In genomic region chr15:10655151-10655905, GRCm38 (mm10) we compare ENCODE assay signal across 15 mouse cellular contexts. TPM values are rescaled to one million over a fixed set of nuclear protein-coding genes. Genes with fewer than 3 reads are reported as not detected.
DNase-seq lines count a peak whose midpoint lies in the region; ATAC-seq lines count a peak whose summit lies in the region.
"Had no signal": no experiment of that assay in that cellular context is flagged by ENCODE, and none has a peak within 500 bp of the region (broad histone marks: within the 10 kb centered on the region; RNA-seq: fewer than 3 reads in every experiment).

No protein-coding gene starts in this region.

- no peaks in the 10 kb centered on the region for H3K9me3 ChIP-seq in hindbrain, embryonic 11.5 days (ENCODE audit: control insufficient read depth, low read length)
- no peaks in the 10 kb centered on the region for H3K9me3 ChIP-seq in midbrain, embryonic 12.5 days
- H3K9me3 ChIP-seq: G1E had no signal

- ATAC-seq in hindbrain, embryonic 11.5 days (ENCODE audit: low FRiP score): peak; percentile 92
- ATAC-seq in midbrain, embryonic 12.5 days (ENCODE audit: low FRiP score, low read depth): peak; percentile 92
- no peak for ATAC-seq in cerebellum, adult (ENCODE audit: insufficient number of reproducible peaks, low FRiP score, low TSS enrichment)

- no peaks in the 10 kb centered on the region for H3K27me3 ChIP-seq in hindbrain, embryonic 11.5 days (ENCODE audit: control insufficient read depth, insufficient read depth, low read length)
- H3K27me3 ChIP-seq in midbrain, embryonic 12.5 days: no peaks in the 10 kb centered on the region

- 24% methylated on average over 8 of the region's 8 CpGs for WGBS in hindbrain, embryonic 11.5 days
- 24% methylated on average over 8 of the region's 8 CpGs for WGBS in midbrain, embryonic 12.5 days

- no peak overlapping the region for H3K4me2 ChIP-seq in hindbrain, embryonic 11.5 days (replicated peaks; ENCODE audit: low read depth, low read length)
- no peak overlapping the region for H3K4me2 ChIP-seq in midbrain, embryonic 12.5 days (replicated peaks)
- H3K4me2 ChIP-seq: liver, embryonic 11.5 days had no signal

- no peak overlapping the region for H3K9ac ChIP-seq in hindbrain, embryonic 11.5 days (ENCODE audit: low read depth, low read length)
- H3K9ac ChIP-seq in midbrain, embryonic 12.5 days (replicated peaks): no peak overlapping the region

- peak; percentile 19 for DNase-seq in left cerebral cortex, postnatal 4 days
- DNase-seq in left cerebral cortex, postnatal 14 days (ENCODE audit: low spot score in 2 of 2): no peak
- DNase-seq in hindbrain, embryonic 11.5 days (ENCODE audit: low spot score): peak; percentile 69
- DNase-seq in T-cell, adult 2 months (ENCODE audit: low spot score): no peak
- no peak for DNase-seq in thymus, adult 18-20 months
- DNase-seq in left cerebral cortex, adult 8-10 months (ENCODE audit: low spot score in 2 of 2): no peak
- DNase-seq: B cell, adult 2 months; cerebellum, postnatal 25 days; heart, postnatal 4 days; kidney, postnatal 10 days had no signal

- intact Hi-C loops in left cerebral cortex, postnatal 4 days (cut with DNase I): no loop called here
- intact Hi-C loops in left cerebral cortex, postnatal 14 days (cut with DNase I): no loop called here

- no peak overlapping the region for H3K4me3 ChIP-seq in hindbrain, embryonic 11.5 days (ENCODE audit: low read depth, low read length)
- H3K4me3 ChIP-seq in midbrain, embryonic 12.5 days: no peak overlapping the region
- H3K4me3 ChIP-seq: left cerebral cortex, adult 2 months had no signal

- no peaks in the 10 kb centered on the region for H3K4me1 ChIP-seq in hindbrain, embryonic 11.5 days (replicated peaks; ENCODE audit: control insufficient read depth, insufficient read depth, low read length)
- H3K4me1 ChIP-seq in midbrain, embryonic 12.5 days: peaks cover 15% of the 10 kb centered on the region; the same call in 1 of the 2 replicates

- no peaks in the 10 kb centered on the region for H3K36me3 ChIP-seq in hindbrain, embryonic 11.5 days (ENCODE audit: control insufficient read depth, insufficient read depth, low read length)
- no peaks in the 10 kb centered on the region for H3K36me3 ChIP-seq in midbrain, embryonic 12.5 days
- H3K36me3 ChIP-seq: G1E had no signal

- no peak overlapping the region for H3K27ac ChIP-seq in hindbrain, embryonic 11.5 days (ENCODE audit: low read depth, low read length)
- H3K27ac ChIP-seq in midbrain, embryonic 12.5 days (replicated peaks): 0 out of 2 replicates have a peak overlapping the region, but pooled peaks have one; percentile 11
- H3K27ac ChIP-seq: left cerebral cortex, adult 2 months had no signal

RNA-seq across cellular contexts. Expression of gene Rai14, which starts 59.1 kb away (rescaled TPM):
- 10 to 100 TPM; 16.6 to 19.4 TPM for total RNA-seq in left cerebral cortex, postnatal 4 days (2021)
- total RNA-seq in left cerebral cortex, postnatal 14 days (2021): 10 to 100 TPM; 10.4 to 11.4 TPM
- 86.0 and 93.4 TPM in 2 replicates for polyA plus RNA-seq in hindbrain, embryonic 11.5 days (2014; fragmentation: Nextera tagmentation; extraction: Ambion mirVana)
- 68.8 and 81.3 TPM in 2 replicates for polyA plus RNA-seq in midbrain, embryonic 12.5 days (2016; fragmentation: Nextera tagmentation; extraction: Ambion mirVana)
- total RNA-seq in left cerebral cortex, adult 8-10 months (2022): 10 to 100 TPM; 11.4 to 14.1 (median 13.0) TPM
- polyA plus RNA-seq: G1E had no signal

Comparison
In these comparisons a context has a peak if more than half of its experiments do, and no peak if none do; other contexts are left out.
1. DNase-seq: peak in left cerebral cortex, postnatal 4 days (single experiment) and hindbrain, embryonic 11.5 days (single experiment); none in left cerebral cortex, postnatal 14 days (0 of 2), T-cell, adult 2 months (single experiment), thymus, adult 18-20 months (0 of 2) and left cerebral cortex, adult 8-10 months (0 of 2).